Mouse (Mus musculus) thymus, postnatal 36 days (tissue): ENCODE measurements around the gene Hist1h2bg.
"Not testable (repeated sequence)": the region's sequence is repeated elsewhere in the genome, so short reads cannot be mapped to it uniquely, and the experiment has no call there.

Experiments used
- DNase-seq, 2 experiments: peaks; one replicate each; pipeline ENCODE4 v3.0.0; 2022; ENCODE audit warnings: mixed read lengths in 2 of 2

Gene Hist1h2bg

GRCm38 (mm10) chr13:23584331-23584730 is 13.1 kb downstream of the Hist1h2bg start:
- DNase-seq: peak in 1 of 2 experiments; percentile 17

- peak; percentile 72 to 75 for DNase-seq
Observed at GRCm38 (mm10) chr13:23585029-23585441, 13.8 kb downstream of the Hist1h2bg start.

GRCm38 (mm10) chr13:23585442-23586098 is 14.4 kb downstream of the Hist1h2bg start:
- DNase-seq: peak; percentile 75 to 84

- DNase-seq: peak in 1 of 2 experiments; percentile 13
Observed at GRCm38 (mm10) chr13:23586099-23586939, 15.1 kb downstream of the Hist1h2bg start.

- DNase-seq: no peak
Observed at GRCm38 (mm10) chr13:23586940-23587225, 15.7 kb downstream of the Hist1h2bg start.

- no peak for DNase-seq
Observed at GRCm38 (mm10) chr13:23591206-23591605, 20.0 kb downstream of the Hist1h2bg start.

- not testable (repeated sequence) for DNase-seq
Observed at GRCm38 (mm10) chr13:23591886-23592285, 20.7 kb downstream of the Hist1h2bg start.

- no peak for DNase-seq
Observed at GRCm38 (mm10) chr13:23592614-23593013, 21.4 kb downstream of the Hist1h2bg start.

GRCm38 (mm10) chr13:23593051-23593770 is 22.0 kb downstream of the Hist1h2bg start:
- no peak for DNase-seq

- DNase-seq: no peak
Observed at GRCm38 (mm10) chr13:23595185-23595584, 24.0 kb downstream of the Hist1h2bg start.

- no peak for DNase-seq
Observed at GRCm38 (mm10) chr13:23595622-23596372, 24.6 kb downstream of the Hist1h2bg start.

- peak; percentile 71 to 75 for DNase-seq
Observed at GRCm38 (mm10) chr13:23597957-23598356, 26.8 kb downstream of the Hist1h2bg start.

GRCm38 (mm10) chr13:23603182-23603699 is 32.0 kb downstream of the Hist1h2bg start:
- DNase-seq: no peak

GRCm38 (mm10) chr13:23604452-23604851 is 33.3 kb downstream of the Hist1h2bg start:
- no peak for DNase-seq

GRCm38 (mm10) chr13:23605052-23605451 is 33.9 kb downstream of the Hist1h2bg start:
- no peak for DNase-seq

- DNase-seq: no peak
Observed at GRCm38 (mm10) chr13:23609209-23609608, 38.0 kb downstream of the Hist1h2bg start.

- DNase-seq: no peak
Observed at GRCm38 (mm10) chr13:23609844-23610243, 38.6 kb downstream of the Hist1h2bg start.

- no peak for DNase-seq
Observed at GRCm38 (mm10) chr13:23610393-23610792, 39.2 kb downstream of the Hist1h2bg start.

- DNase-seq: no peak
Observed at GRCm38 (mm10) chr13:23611638-23612037, 40.4 kb downstream of the Hist1h2bg start.

GRCm38 (mm10) chr13:23620056-23620732 is 49.0 kb downstream of the Hist1h2bg start:
- DNase-seq: no peak

- peak; percentile 50 to 61 for DNase-seq
Observed at GRCm38 (mm10) chr13:23620733-23621531, 49.7 kb downstream of the Hist1h2bg start, which contains the start of gene Hist1h2be. Hist1h2be (minus strand) TSS chr13:23621124.
